Mouse (Mus musculus) stomach, embryonic 16.5 days (tissue): ENCODE results near the gene Pnn. TPM values are rescaled to one million over a fixed set of nuclear protein-coding genes. Genes with fewer than 3 reads are reported as not detected.

Source experiments
- ATAC-seq: fragments of 200-750 bp; cut with Nextera tagmentation; 2 replicates; pipeline ENCODE4 v1.8.0; 2017; ENCODE audit warnings: moderate number of reproducible peaks, moderate TSS enrichment; ENCODE audit not compliant: insufficient read depth, low FRiP score
- H3K27ac ChIP-seq: fragments of 300-500 bp; sonication (generic); 2 replicates; pipeline ENCODE4 v1.5.1; 2014; ENCODE audit warnings: low read length
- H3K27me3 ChIP-seq: fragments of 300-500 bp; sonication (generic); 2 replicates; pipeline ENCODE4 v1.6.1; 2014; ENCODE audit warnings: low read length, control low read depth, mixed read lengths; ENCODE audit not compliant: control insufficient read depth, insufficient read depth
- H3K36me3 ChIP-seq: fragments of 300-500 bp; sonication (generic); 2 replicates; pipeline ENCODE4 v1.6.1; 2014; ENCODE audit warnings: low read length; ENCODE audit not compliant: control insufficient read depth, insufficient read depth
- H3K4me1 ChIP-seq: fragments of 300-500 bp; sonication (generic); 2 replicates; pipeline ENCODE4 v1.6.1; 2014; ENCODE audit warnings: low read length, control low read depth, mixed read lengths; ENCODE audit not compliant: control insufficient read depth, insufficient read depth
- H3K4me2 ChIP-seq: fragments of 300-500 bp; sonication (generic); 2 replicates; pipeline ENCODE4 v1.6.1; 2014; ENCODE audit warnings: low read depth, low read length, mixed read lengths
- H3K4me3 ChIP-seq: fragments of 300-500 bp; sonication (generic); replicated peaks from 2 replicates; pipeline ENCODE4 v1.5.1; 2014; ENCODE audit warnings: mild to moderate bottlenecking, low read length
- H3K9ac ChIP-seq: fragments of 300-500 bp; sonication (generic); 2 replicates; pipeline ENCODE4 v1.6.1; 2014; ENCODE audit warnings: low read length
- H3K9me3 ChIP-seq: fragments of 300-500 bp; sonication (generic); replicated peaks from 2 replicates; pipeline ENCODE4 v1.6.1; 2016; ENCODE audit warnings: low read length, control low read depth; ENCODE audit not compliant: control insufficient read depth
- WGBS: fragments of 180-500 bp; shearing (Covaris S2); extraction: QIAGEN DNeasy Blood & Tissue Kit; methylation state at CpG from one replicate; pipeline ENCODE4 v1.1.7; 2014; 5-methylcytosine and 5-hydroxymethylcytosine counted together
- polyA plus RNA-seq: library from polyadenylated mRNA; unstranded; fragments of >200 nt; fragmentation: Nextera tagmentation; extraction: Ambion mirVana; gene quantifications from 2 replicates; pipeline ENCODE4 v1.2.1, GENCODE M21; 2015

Gene Pnn
- polyA plus RNA-seq, 1 experiment from 2014 or later, result 85.6 TPM

DNA sequence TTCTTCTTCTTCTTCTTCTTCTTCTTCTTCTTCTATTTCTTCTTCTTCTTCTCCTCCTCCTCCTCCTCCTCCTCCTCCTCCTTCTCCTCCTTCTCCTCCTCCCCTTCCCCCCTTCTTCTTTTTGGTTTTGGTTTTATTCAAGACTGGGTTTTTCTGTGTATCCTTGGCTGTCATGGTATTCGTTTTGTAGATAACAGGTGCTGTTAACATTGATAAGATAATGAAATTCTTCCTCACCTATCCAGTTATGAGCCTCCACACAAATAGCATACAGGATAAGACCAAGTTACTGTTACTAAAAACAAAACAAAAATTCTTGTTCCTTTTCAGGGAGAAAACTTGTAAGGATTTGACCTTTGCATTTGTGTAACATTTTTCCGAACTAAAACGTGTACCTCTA, 908 bp upstream of the Pnn start:
- H3K4me1 ChIP-seq, result peaks cover 8% of the 10 kb centered on the region
- H3K27me3 ChIP-seq, result no peaks in the 10 kb centered on the region
- peak overlapping the region; percentile 98 for H3K4me3 ChIP-seq
- no peak for ATAC-seq
- no peaks in the 10 kb centered on the region for H3K9me3 ChIP-seq
- H3K36me3 ChIP-seq, result peaks cover 14% of the 10 kb centered on the region
- peak overlapping the region; percentile 90 for H3K27ac ChIP-seq
- 43% methylated on average over 3 of the region's 3 CpGs for WGBS
- peak overlapping the region; percentile 72 for H3K4me2 ChIP-seq
- H3K9ac ChIP-seq, result peak overlapping the region; percentile 69

DNA sequence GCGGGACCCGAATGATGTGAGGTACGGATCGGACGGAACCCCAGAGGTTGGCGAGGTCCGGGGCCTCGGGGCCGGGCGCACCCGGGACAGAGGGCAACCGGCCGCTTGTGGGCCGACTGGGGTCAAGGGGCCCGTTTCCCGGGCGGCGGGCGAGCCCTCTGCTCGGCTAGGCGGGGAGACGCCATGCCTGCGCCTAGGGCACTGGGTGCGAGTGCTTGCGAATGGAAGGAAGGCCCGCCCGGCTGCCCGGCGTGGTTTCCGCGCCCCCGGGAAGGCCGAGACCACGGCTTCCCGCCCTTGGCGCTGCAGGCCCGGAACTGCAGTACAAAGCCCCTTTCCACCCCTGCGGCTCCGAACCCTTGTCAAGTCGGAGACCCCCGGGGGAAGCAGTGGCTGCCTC, 411 bp downstream of the Pnn start:
- Histone ChIP-seq H3K4me2 (peak overlapping the region; percentile 74), H3K9me3 (no peaks in the 10 kb centered on the region), H3K4me1 (peaks cover 8% of the 10 kb centered on the region), H3K4me3 (peak overlapping the region; percentile 98), H3K9ac (peak overlapping the region; percentile 100), H3K27me3 (no peaks in the 10 kb centered on the region), H3K27ac (peak overlapping the region; percentile 88), H3K36me3 (peaks cover 20% of the 10 kb centered on the region)
- peak; percentile 42; the same call in 1 of the 2 replicates for ATAC-seq
- WGBS, result under 1% methylated on average over 38 of the region's 41 CpGs

- no peak overlapping the region for H3K27ac ChIP-seq
- H3K9me3 ChIP-seq, result no peaks in the 10 kb centered on the region
- no peak for ATAC-seq
- no peak overlapping the region for H3K4me2 ChIP-seq
- WGBS, result 92% methylated on average over 13 of the region's 13 CpGs
- no peaks in the 10 kb centered on the region for H3K27me3 ChIP-seq
- peaks cover 8% of the 10 kb centered on the region for H3K4me1 ChIP-seq
- H3K36me3 ChIP-seq, result peaks cover 26% of the 10 kb centered on the region
- no peak overlapping the region for H3K4me3 ChIP-seq
- no peak overlapping the region for H3K9ac ChIP-seq
Observed at GRCm38 (mm10) chr12:59068791-59069190, 2.1 kb downstream of the Pnn start.

DNA sequence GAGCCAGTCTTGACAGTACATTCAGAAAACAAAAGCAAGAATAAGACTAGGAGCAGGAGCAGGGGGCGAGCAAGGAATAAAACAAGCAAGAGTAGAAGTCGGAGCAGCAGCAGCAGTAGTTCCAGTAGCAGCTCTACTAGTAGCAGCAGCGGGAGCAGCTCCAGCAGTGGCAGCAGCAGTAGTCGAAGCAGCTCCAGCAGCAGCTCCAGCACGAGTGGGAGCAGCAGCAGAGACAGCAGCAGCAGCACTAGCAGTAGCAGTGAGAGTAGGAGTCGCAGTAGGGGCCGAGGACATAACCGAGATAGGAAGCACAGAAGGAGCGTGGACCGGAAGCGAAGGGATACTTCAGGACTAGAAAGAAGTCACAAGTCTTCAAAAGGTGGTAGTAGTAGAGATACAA, 5.6 kb downstream of the Pnn start:
- peaks cover 5% of the 10 kb centered on the region; the same call in 1 of the 2 replicates for H3K4me1 ChIP-seq
- no peak overlapping the region for H3K27ac ChIP-seq
- no peak overlapping the region for H3K4me3 ChIP-seq
- H3K9me3 ChIP-seq, result no peaks in the 10 kb centered on the region
- 87% methylated on average over 11 of the region's 11 CpGs for WGBS
- H3K9ac ChIP-seq, result no peak overlapping the region
- ATAC-seq, result no peak
- no peak overlapping the region for H3K4me2 ChIP-seq
- peaks cover 26% of the 10 kb centered on the region for H3K36me3 ChIP-seq
- H3K27me3 ChIP-seq, result no peaks in the 10 kb centered on the region

DNA sequence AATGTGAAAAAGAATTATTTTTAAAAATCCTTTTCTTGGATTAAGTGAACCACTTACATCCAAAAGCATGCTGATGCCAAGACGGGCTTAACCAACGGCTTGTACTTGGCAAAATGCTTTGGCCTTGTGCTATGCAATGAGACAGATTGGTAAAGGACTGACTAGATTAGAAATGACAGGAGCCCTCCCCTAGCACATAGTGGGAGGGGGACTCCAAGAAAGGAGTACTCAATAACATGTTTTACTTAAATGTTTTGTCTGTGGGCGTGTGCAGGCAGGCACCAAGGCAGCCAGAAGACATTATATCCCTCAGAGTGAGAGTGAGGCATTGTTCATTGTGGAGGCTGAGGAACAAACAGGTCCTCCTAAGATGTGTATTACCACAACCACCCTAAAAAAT, 7.4 kb downstream of the Pnn start:
- Histone ChIP-seq H3K4me3 (no peak overlapping the region), H3K27ac (no peak overlapping the region), H3K4me2 (no peak overlapping the region), H3K27me3 (no peaks in the 10 kb centered on the region), H3K4me1 (no peaks in the 10 kb centered on the region), H3K36me3 (peaks cover 22% of the 10 kb centered on the region), H3K9ac (no peak overlapping the region), H3K9me3 (no peaks in the 10 kb centered on the region)
- 74% methylated on average over 3 of the region's 3 CpGs for WGBS
- ATAC-seq, result no peak

DNA sequence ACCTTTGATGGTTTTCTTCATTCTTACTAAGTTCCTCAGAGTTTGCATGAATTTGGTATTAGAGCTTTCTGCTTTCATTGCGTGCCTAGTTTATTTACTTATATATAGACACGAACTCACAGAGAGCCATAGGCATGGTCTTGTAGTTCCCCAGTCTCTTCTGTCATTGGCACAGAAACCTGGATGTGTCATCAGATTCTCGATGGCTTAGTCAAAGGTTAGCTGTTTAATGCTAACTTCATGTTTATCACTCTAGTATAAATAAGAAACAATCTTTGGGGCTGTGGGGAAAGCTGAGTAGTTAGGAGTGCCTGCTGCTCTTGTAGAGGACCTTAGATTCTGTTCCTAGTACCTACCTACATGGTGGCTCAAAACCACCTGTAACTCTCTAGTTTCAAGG, 10.3 kb downstream of the Pnn start:
- H3K27me3 ChIP-seq, result no peaks in the 10 kb centered on the region
- H3K27ac ChIP-seq, result no peak overlapping the region
- no peak overlapping the region for H3K4me2 ChIP-seq
- WGBS, result 79% methylated on average over 3 of the region's 3 CpGs
- H3K4me3 ChIP-seq, result no peak overlapping the region
- ATAC-seq, result no peak
- H3K4me1 ChIP-seq, result no peaks in the 10 kb centered on the region
- H3K9me3 ChIP-seq, result no peaks in the 10 kb centered on the region
- H3K9ac ChIP-seq, result no peak overlapping the region
- H3K36me3 ChIP-seq, result 0 out of 2 replicates have a peak, but pooled peaks cover 7% of the 10 kb centered on the region

GRCm38 (mm10) chr12:59077883-59078282, 11.2 kb downstream of the Pnn start:
- Histone ChIP-seq H3K27ac (no peak overlapping the region), H3K4me3 (no peak overlapping the region), H3K27me3 (no peaks in the 10 kb centered on the region), H3K4me2 (no peak overlapping the region), H3K9me3 (no peaks in the 10 kb centered on the region), H3K4me1 (no peaks in the 10 kb centered on the region), H3K9ac (no peak overlapping the region), H3K36me3 (no peaks in the 10 kb centered on the region)
- ATAC-seq, result no peak
- WGBS, result 76% methylated on average over 3 of the region's 3 CpGs

DNA sequence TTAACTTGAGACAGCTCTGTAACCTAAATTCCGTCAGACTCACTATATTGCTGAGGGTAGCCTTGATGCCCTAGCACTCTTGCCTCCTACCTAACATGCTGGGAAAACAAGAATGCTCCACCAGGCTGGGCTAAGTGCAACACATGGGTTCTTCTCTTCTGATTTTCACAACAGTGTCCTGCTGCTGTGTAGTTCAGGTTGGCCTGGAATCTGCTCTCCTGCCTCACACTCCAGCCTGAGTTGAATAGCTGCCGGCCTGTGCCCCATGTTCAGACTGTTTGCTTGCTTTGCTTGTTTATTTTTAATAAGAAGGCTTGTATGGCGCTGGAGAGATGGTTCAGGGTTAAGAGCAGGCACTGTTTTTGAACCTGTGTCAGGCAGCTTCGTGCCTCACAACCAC, 13.8 kb downstream of the Pnn start:
- H3K4me2 ChIP-seq, result no peak overlapping the region
- no peaks in the 10 kb centered on the region for H3K4me1 ChIP-seq
- H3K27ac ChIP-seq, result no peak overlapping the region
- H3K9me3 ChIP-seq, result no peaks in the 10 kb centered on the region
- H3K4me3 ChIP-seq, result no peak overlapping the region
- H3K36me3 ChIP-seq, result no peaks in the 10 kb centered on the region
- no peaks in the 10 kb centered on the region for H3K27me3 ChIP-seq
- WGBS, result 86% methylated on average over 4 of the region's 4 CpGs
- ATAC-seq, result no peak
- H3K9ac ChIP-seq, result no peak overlapping the region

DNA sequence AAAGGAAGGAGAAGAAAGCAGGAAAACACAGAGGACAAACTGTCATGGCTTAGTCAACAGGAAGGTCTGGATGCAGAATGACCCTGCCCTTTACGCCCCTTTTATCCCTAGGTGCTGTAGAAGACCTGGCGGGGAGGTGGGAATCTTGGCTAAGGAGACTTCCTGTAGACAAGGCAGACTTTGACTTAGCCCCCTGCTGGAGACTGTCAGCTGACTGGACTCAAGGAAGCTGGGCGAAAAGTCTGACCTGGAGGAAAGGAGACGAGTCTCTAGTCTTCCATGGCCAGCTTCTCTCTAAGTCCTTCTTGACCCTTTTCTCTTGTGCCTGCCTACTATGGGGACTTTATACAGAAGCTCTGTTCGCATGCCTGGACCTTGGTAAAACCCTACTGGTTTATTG, 17.8 kb downstream of the Pnn start:
- Histone ChIP-seq H3K36me3 (no peaks in the 10 kb centered on the region), H3K27me3 (no peaks in the 10 kb centered on the region), H3K4me1 (no peaks in the 10 kb centered on the region), H3K27ac (no peak overlapping the region), H3K4me3 (no peak overlapping the region), H3K9me3 (no peaks in the 10 kb centered on the region), H3K4me2 (no peak overlapping the region), H3K9ac (no peak overlapping the region)
- ATAC-seq, result no peak
- 59% methylated on average over 5 of the region's 5 CpGs for WGBS

- Histone ChIP-seq H3K9me3 (no peaks in the 10 kb centered on the region), H3K27me3 (no peaks in the 10 kb centered on the region), H3K27ac (no peak overlapping the region), H3K4me1 (no peaks in the 10 kb centered on the region), H3K9ac (no peak overlapping the region), H3K4me3 (no peak overlapping the region), H3K4me2 (no peak overlapping the region), H3K36me3 (no peaks in the 10 kb centered on the region)
- WGBS, result 73% methylated on average over 5 of the region's 5 CpGs
- no peak for ATAC-seq
Observed at GRCm38 (mm10) chr12:59086171-59086570, 19.5 kb downstream of the Pnn start.
